Mouse (Mus musculus) forebrain, embryonic 12.5 days (tissue): ENCODE data around the gene Spef2. TPM values are rescaled to one million over a fixed set of nuclear protein-coding genes. Genes with fewer than 3 reads are reported as not detected.
"Not testable (repeated sequence)": the region's sequence is repeated elsewhere in the genome, so short reads cannot be mapped to it uniquely, and the experiment has no call there.

Experiments used
- ATAC-seq: fragments of 200-750 bp; cut with Nextera tagmentation; 2 replicates; pipeline ENCODE4 v1.8.0; 2017; ENCODE audit warnings: moderate TSS enrichment; ENCODE audit not compliant: low FRiP score
- H3K27ac ChIP-seq: fragments of 300-500 bp; sonication (generic); 2 replicates; pipeline ENCODE4 v1.5.1; 2016; ENCODE audit warnings: mild to moderate bottlenecking
- H3K27me3 ChIP-seq: fragments of 300-500 bp; sonication (generic); 2 replicates; pipeline ENCODE4 v1.6.1; 2016; ENCODE audit warnings: mild to moderate bottlenecking
- H3K36me3 ChIP-seq: fragments of 300-500 bp; sonication (generic); replicated peaks from 2 replicates; pipeline ENCODE4 v1.6.1; 2016; ENCODE audit warnings: mild to moderate bottlenecking
- H3K4me1 ChIP-seq: fragments of 300-500 bp; sonication (generic); 2 replicates; pipeline ENCODE4 v1.6.1; 2016
- H3K4me2 ChIP-seq: fragments of 300-500 bp; sonication (generic); 2 replicates; pipeline ENCODE4 v1.6.1; 2016; ENCODE audit warnings: mild to moderate bottlenecking, moderate library complexity
- H3K4me3 ChIP-seq: fragments of 300-500 bp; sonication (generic); replicated peaks from 2 replicates; pipeline ENCODE4 v1.5.1; 2016; ENCODE audit warnings: mild to moderate bottlenecking
- H3K9ac ChIP-seq: fragments of 300-500 bp; sonication (generic); 2 replicates; pipeline ENCODE4 v1.6.1; 2016; ENCODE audit warnings: mild to moderate bottlenecking
- H3K9me3 ChIP-seq: fragments of 300-500 bp; sonication (generic); 2 replicates; pipeline ENCODE4 v1.6.1; 2016
- WGBS: fragments of 180-500 bp; shearing (Covaris S2); methylation state at CpG from one replicate; pipeline ENCODE4 v1.1.7; 2016; 5-methylcytosine and 5-hydroxymethylcytosine counted together
- polyA plus RNA-seq: library from polyadenylated mRNA; unstranded; fragments of >200 nt; fragmentation: Nextera tagmentation; extraction: Ambion mirVana; gene quantifications from 2 replicates; pipeline ENCODE4 v1.2.1, GENCODE M21; 2016

The Spef2 gene
- polyA plus RNA-seq, 1 experiment from 2014 or later: 1.2 TPM

- no peak overlapping the region for H3K4me2 ChIP-seq
- H3K36me3 ChIP-seq: no peaks in the 10 kb centered on the region
- no peak overlapping the region for H3K9ac ChIP-seq
- 83% methylated on average over 2 of the region's 2 CpGs for WGBS
- H3K27me3 ChIP-seq: no peaks in the 10 kb centered on the region
- no peaks in the 10 kb centered on the region for H3K4me1 ChIP-seq
- H3K27ac ChIP-seq: no peak overlapping the region
- H3K9me3 ChIP-seq: no peaks in the 10 kb centered on the region
- ATAC-seq: no peak
- no peak overlapping the region for H3K4me3 ChIP-seq
Measured at GRCm38 (mm10) chr15:9571896-9572295, 176.8 kb downstream of the Spef2 start.

DNA sequence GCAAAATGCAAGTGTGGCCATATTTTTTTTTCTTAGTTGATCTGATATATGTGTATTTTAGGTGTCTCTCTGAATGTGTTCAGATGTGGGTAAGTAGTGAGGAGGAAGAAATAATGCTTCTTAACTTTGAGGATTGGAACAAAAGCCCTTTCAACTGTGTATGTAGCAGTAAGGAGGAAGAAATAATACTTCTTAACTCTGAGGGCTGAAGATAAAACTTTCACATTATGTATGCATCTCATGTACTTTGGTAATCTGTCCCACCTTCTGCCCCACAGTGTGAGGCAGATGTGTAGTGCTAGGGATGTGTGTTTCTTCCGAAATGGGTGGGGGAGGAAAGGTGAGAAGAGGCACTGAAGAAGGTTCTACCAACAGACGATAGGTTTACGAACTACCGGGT lies 181.4 kb downstream of the Spef2 start:
- H3K27me3 ChIP-seq: no peaks in the 10 kb centered on the region
- no peak for ATAC-seq
- WGBS: 89% methylated on average over 4 of the region's 4 CpGs
- H3K9ac ChIP-seq: no peak overlapping the region
- no peaks in the 10 kb centered on the region for H3K4me1 ChIP-seq
- no peak overlapping the region for H3K4me3 ChIP-seq
- no peaks in the 10 kb centered on the region for H3K9me3 ChIP-seq
- H3K27ac ChIP-seq: no peak overlapping the region
- no peaks in the 10 kb centered on the region for H3K36me3 ChIP-seq
- no peak overlapping the region for H3K4me2 ChIP-seq

GRCm38 (mm10) chr15:9565396-9565795 lies 183.3 kb downstream of the Spef2 start:
- no peak for ATAC-seq
- Histone ChIP-seq H3K36me3 (no peaks in the 10 kb centered on the region), H3K4me3 (no peak overlapping the region), H3K4me2 (no peak overlapping the region), H3K4me1 (no peaks in the 10 kb centered on the region), H3K27ac (no peak overlapping the region), H3K27me3 (no peaks in the 10 kb centered on the region), H3K9me3 (no peaks in the 10 kb centered on the region), H3K9ac (no peak overlapping the region)
- 88% methylated on average over 6 of the region's 6 CpGs for WGBS

GRCm38 (mm10) chr15:9564156-9564555 lies 184.5 kb downstream of the Spef2 start:
- H3K4me1 ChIP-seq: no peaks in the 10 kb centered on the region
- no peak for ATAC-seq
- no peak overlapping the region for H3K27ac ChIP-seq
- no peak overlapping the region for H3K4me3 ChIP-seq
- no peaks in the 10 kb centered on the region for H3K9me3 ChIP-seq
- no peaks in the 10 kb centered on the region for H3K27me3 ChIP-seq
- WGBS: 78% methylated on average over 3 of the region's 3 CpGs
- H3K9ac ChIP-seq: no peak overlapping the region
- no peaks in the 10 kb centered on the region for H3K36me3 ChIP-seq
- no peak overlapping the region for H3K4me2 ChIP-seq

GRCm38 (mm10) chr15:9557264-9557663 lies 191.4 kb downstream of the Spef2 start:
- not testable (repeated sequence) for H3K4me1 ChIP-seq, H3K27me3 ChIP-seq, H3K9ac ChIP-seq, ATAC-seq, H3K27ac ChIP-seq, H3K9me3 ChIP-seq, H3K4me2 ChIP-seq, H3K36me3 ChIP-seq, H3K4me3 ChIP-seq
- WGBS: 95% methylated on average over 15 of the region's 15 CpGs

DNA sequence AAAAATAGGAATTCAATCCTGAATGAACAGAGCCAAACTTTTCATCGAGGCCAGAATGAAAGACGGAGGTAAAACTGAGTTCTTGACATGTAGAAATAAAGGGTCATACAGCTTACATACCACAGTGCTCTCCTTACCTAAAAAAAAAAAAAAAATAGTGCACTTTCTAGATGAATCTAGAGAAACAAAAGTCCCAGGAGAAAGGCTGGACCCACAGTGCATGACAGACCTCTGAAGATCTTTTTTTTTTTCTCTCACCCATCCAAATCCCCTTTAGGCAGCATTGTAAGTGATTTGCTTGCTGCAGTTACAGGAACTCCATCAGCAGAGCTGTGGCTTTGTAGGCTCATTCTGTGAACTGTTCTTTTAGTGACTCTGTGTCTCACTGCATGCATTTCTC lies 199.7 kb downstream of the Spef2 start:
- Histone ChIP-seq H3K9ac (no peak overlapping the region), H3K36me3 (no peaks in the 10 kb centered on the region), H3K4me2 (no peak overlapping the region), H3K4me3 (no peak overlapping the region), H3K27me3 (no peaks in the 10 kb centered on the region), H3K9me3 (no peaks in the 10 kb centered on the region), H3K27ac (no peak overlapping the region), H3K4me1 (no peaks in the 10 kb centered on the region)
- 89% methylated on average over 2 of the region's 2 CpGs for WGBS
- ATAC-seq: no peak

GRCm38 (mm10) chr15:9535200-9535599 lies 213.5 kb downstream of the Spef2 start:
- no peaks in the 10 kb centered on the region for H3K9me3 ChIP-seq
- no peak overlapping the region for H3K27ac ChIP-seq
- no peak overlapping the region for H3K9ac ChIP-seq
- no peak overlapping the region for H3K4me3 ChIP-seq
- WGBS: 81% methylated on average over 1 of the region's 1 CpGs
- H3K4me1 ChIP-seq: no peaks in the 10 kb centered on the region
- ATAC-seq: no peak
- H3K4me2 ChIP-seq: no peak overlapping the region
- no peaks in the 10 kb centered on the region for H3K36me3 ChIP-seq
- no peaks in the 10 kb centered on the region for H3K27me3 ChIP-seq

DNA sequence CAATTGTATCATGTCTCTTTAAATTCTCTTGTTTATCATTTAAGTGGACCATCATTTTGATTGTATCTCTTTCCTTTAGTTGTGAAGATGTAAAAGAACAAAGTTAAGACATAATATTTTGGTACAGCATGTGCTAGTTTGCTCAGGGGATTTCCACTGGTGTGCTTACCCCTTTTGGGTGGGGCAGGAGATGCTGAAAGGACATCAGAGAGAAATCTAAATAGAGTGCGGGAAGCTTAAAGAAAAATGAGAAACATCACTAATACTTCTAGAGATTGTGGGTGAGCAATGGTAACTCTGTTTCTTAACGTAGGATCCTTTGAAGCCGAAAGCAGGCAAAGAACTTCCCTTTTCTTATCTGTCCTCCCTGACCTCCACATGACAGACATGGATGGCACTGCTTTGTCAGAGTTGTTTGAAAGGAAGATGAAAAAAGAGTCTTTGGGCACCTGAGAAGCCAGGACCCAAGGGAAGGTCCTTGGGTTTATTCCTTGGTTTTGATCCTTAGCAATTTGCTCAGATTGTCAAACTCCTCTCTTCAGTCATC lies 215.2 kb downstream of the Spef2 start:
- 91% methylated on average over 3 of the region's 3 CpGs for WGBS

DNA sequence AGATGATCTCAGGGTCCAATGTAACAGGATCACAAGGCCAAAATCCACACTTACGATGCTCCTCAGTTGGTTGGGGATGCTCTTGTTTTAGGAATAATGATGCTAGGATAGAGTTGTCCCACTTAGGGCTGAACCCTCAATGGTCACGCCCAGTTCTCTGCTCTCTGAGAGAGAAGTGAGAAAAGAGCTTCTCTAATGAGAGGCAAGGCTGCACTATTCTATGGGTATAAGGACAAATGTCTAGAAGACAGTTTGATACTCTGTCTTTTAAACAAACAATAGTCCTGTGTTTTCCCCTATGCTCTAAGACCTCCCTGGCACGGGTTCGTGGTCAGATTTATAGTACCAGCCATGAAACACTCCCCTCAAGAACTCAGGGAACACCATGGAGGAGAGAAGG lies 218.6 kb downstream of the Spef2 start, which contains the start of gene Il7r:
TSS of gene Il7r (minus strand) at position 101 of the 400 bp plus-strand sequence.
- Histone ChIP-seq H3K9me3 (no peaks in the 10 kb centered on the region), H3K27me3 (no peaks in the 10 kb centered on the region), H3K4me3 (no peak within 1 kb of the TSS), H3K9ac (no peak within 1 kb of the TSS), H3K27ac (no peak within 1 kb of the TSS), H3K36me3 (no peaks in the 10 kb centered on the region), H3K4me2 (no peak within 1 kb of the TSS), H3K4me1 (no peaks in the 10 kb centered on the region)
- WGBS: 97% methylated on average over 4 of the region's 4 CpGs
- no peak for ATAC-seq

More for the DNA sequence above, 215.2 kb downstream of the Spef2 start:
- Histone ChIP-seq H3K9ac (no peak overlapping the region), H3K36me3 (no peaks in the 10 kb centered on the region), H3K27ac (no peak overlapping the region), H3K9me3 (no peaks in the 10 kb centered on the region), H3K4me2 (no peak overlapping the region), H3K27me3 (no peaks in the 10 kb centered on the region), H3K4me1 (no peaks in the 10 kb centered on the region), H3K4me3 (no peak overlapping the region)
- ATAC-seq: no peak

GRCm38 (mm10) chr15:9529646-9530045 lies 219.0 kb downstream of the Spef2 start:
- no peak overlapping the region for H3K9ac ChIP-seq
- no peaks in the 10 kb centered on the region for H3K36me3 ChIP-seq
- no peak overlapping the region for H3K4me2 ChIP-seq
- H3K27me3 ChIP-seq: no peaks in the 10 kb centered on the region
- no peaks in the 10 kb centered on the region for H3K9me3 ChIP-seq
- H3K4me1 ChIP-seq: no peaks in the 10 kb centered on the region
- no peak overlapping the region for H3K27ac ChIP-seq
- ATAC-seq: no peak
- H3K4me3 ChIP-seq: no peak overlapping the region
- 84% methylated on average over 3 of the region's 3 CpGs for WGBS

Other genes with a start within 250 kb of the Spef2 start
- not detected in 2 replicates for gene Il7r, start 218.7 kb downstream of the Spef2 start, polyA plus RNA-seq